Mouse (Mus musculus): ENCODE data around the gene Dok1.

GRCm38 (mm10) chr6:83019044-83019443 lies 14.2 kb downstream of the Dok1 start:
- TF ChIP-seq POLR2A (IDR thresholded peaks at IDR 0.05; ENCODE audit: insufficient read depth, low read length) (no peak), CTCF (IDR thresholded peaks at IDR 0.05; ENCODE audit: low read depth, low read length) (no peak), EP300 (IDR thresholded peaks at IDR 0.05; ENCODE audit: insufficient read depth, low read depth, low read length) (no peak)
